Mouse (Mus musculus): ENCODE measurements around the gene Aox1.
A peak's percentile ranks its signal among the peaks of the same experiment; 100 is the strongest.

Gene Aox1

GRCm38 (mm10) chr1:58107066-58107465 is 77.3 kb downstream of the Aox1 start:
- no peak for DNase-seq (ENCODE audit: low read depth, low spot score)

GRCm38 (mm10) chr1:58110241-58110640 is 80.5 kb downstream of the Aox1 start:
- DNase-seq (ENCODE audit: low read depth, low spot score) = peak; percentile 65

GRCm38 (mm10) chr1:58111315-58111714 is 81.6 kb downstream of the Aox1 start:
- DNase-seq (ENCODE audit: low read depth, low spot score) = peak; percentile 83

- DNase-seq (ENCODE audit: low read depth, low spot score) = peak; percentile 93
Measured at GRCm38 (mm10) chr1:58112880-58113279, 83.1 kb downstream of the Aox1 start, which contains the start of gene Aox3. Gene Aox3, plus strand, starts transcription at chr1:58113130.

GRCm38 (mm10) chr1:58113441-58113840 is 83.7 kb downstream of the Aox1 start:
- no peak for DNase-seq (ENCODE audit: low read depth, low spot score)

GRCm38 (mm10) chr1:58114021-58114560 is 84.4 kb downstream of the Aox1 start:
- no peak for DNase-seq (ENCODE audit: low read depth, low spot score)

- DNase-seq (ENCODE audit: low read depth, low spot score) = no peak
Measured at GRCm38 (mm10) chr1:58114666-58115375, 85.1 kb downstream of the Aox1 start.

- no peak for DNase-seq (ENCODE audit: low read depth, low spot score)
Measured at GRCm38 (mm10) chr1:58118231-58118630, 88.5 kb downstream of the Aox1 start.

- DNase-seq (ENCODE audit: low read depth, low spot score) = no peak
Measured at GRCm38 (mm10) chr1:58124901-58125300, 95.2 kb downstream of the Aox1 start.

GRCm38 (mm10) chr1:58137891-58138290 is 108.2 kb downstream of the Aox1 start:
- DNase-seq (ENCODE audit: low read depth, low spot score) = no peak

GRCm38 (mm10) chr1:58138986-58139385 is 109.3 kb downstream of the Aox1 start:
- peak; percentile 72 for DNase-seq (ENCODE audit: low read depth, low spot score)

GRCm38 (mm10) chr1:58140607-58141006 is 110.9 kb downstream of the Aox1 start:
- peak; percentile 71 for DNase-seq (ENCODE audit: low read depth, low spot score)

GRCm38 (mm10) chr1:58144384-58145069 is 114.8 kb downstream of the Aox1 start:
- DNase-seq (ENCODE audit: low read depth, low spot score) = peak; percentile 43

GRCm38 (mm10) chr1:58146026-58146425 is 116.3 kb downstream of the Aox1 start:
- no peak for DNase-seq (ENCODE audit: low read depth, low spot score)

- DNase-seq (ENCODE audit: low read depth, low spot score) = no peak
Measured at GRCm38 (mm10) chr1:58147776-58148175, 118.0 kb downstream of the Aox1 start.

GRCm38 (mm10) chr1:58152247-58152646 is 122.5 kb downstream of the Aox1 start:
- no peak for DNase-seq (ENCODE audit: low read depth, low spot score)

Measured in R1 (cell line).